17 mouse cellular contexts compared by ENCODE assay signal in genomic region chr3:103497696-103498095, GRCm38 (mm10).
A peak's percentile ranks its signal among the peaks of the same experiment; 100 is the strongest.
DNase-seq lines count a peak whose midpoint lies in the region; ATAC-seq and TF ChIP-seq lines count a peak whose summit lies in the region.
"Had no signal": no experiment of that assay in that cellular context is flagged by ENCODE, and none has a peak within 500 bp of the region (broad histone marks: within the 10 kb centered on the region; RNA-seq: fewer than 3 reads in every experiment).

No protein-coding gene starts in this region.

- no peak overlapping the region for H3K4me3 ChIP-seq in liver, adult 2 months (ENCODE audit: insufficient read depth, low read depth, low read length)
- no peak overlapping the region for H3K4me3 ChIP-seq in liver, postnatal 0 days (ENCODE audit: low read depth, low read length)
- H3K4me3 ChIP-seq in olfactory bulb, adult 2 months (ENCODE audit: insufficient read depth, low read depth, low read length), result no peak overlapping the region
- no peak overlapping the region for H3K4me3 ChIP-seq in layer of hippocampus, adult 2 months
- H3K4me3 ChIP-seq: embryonic facial prominence, embryonic 13.5 days; forebrain, embryonic 12.5 days; hindbrain, embryonic 12.5 days had no signal

- ATAC-seq in liver, postnatal 0 days, result no peak
- ATAC-seq: forebrain, embryonic 16.5 days; hindbrain, postnatal 0 days had no signal

- H3K9ac ChIP-seq in liver, adult 2 months (ENCODE audit: low read depth, low read length), result no peak overlapping the region
- H3K9ac ChIP-seq in liver, postnatal 0 days (replicated peaks), result no peak overlapping the region
- H3K9ac ChIP-seq: embryonic facial prominence, embryonic 13.5 days; forebrain, embryonic 12.5 days; hindbrain, embryonic 12.5 days had no signal

- no peak for TF ChIP-seq POLR2A in liver, adult 2 months (IDR thresholded peaks at IDR 0.05; ENCODE audit: extremely low read depth, insufficient read depth, low read length)
- no peak for TF ChIP-seq POLR2A in olfactory bulb, adult 2 months (IDR thresholded peaks at IDR 0.05; ENCODE audit: insufficient read depth, low read depth, low read length)

- no peak for TF ChIP-seq EP300 in liver, postnatal 0 days (IDR thresholded peaks at IDR 0.05; ENCODE audit: low read depth)

- no peak overlapping the region for H3K27ac ChIP-seq in liver, adult 2 months (replicated peaks; ENCODE audit: insufficient read depth, low read depth, low read length)
- H3K27ac ChIP-seq in liver, postnatal 0 days (ENCODE audit: low read depth), result no peak overlapping the region
- peak overlapping the region; percentile 71; the same call in 1 of the 2 replicates for H3K27ac ChIP-seq in olfactory bulb, adult 2 months (ENCODE audit: insufficient read depth, low read depth, low read length)
- no peak overlapping the region for H3K27ac ChIP-seq in layer of hippocampus, adult 2 months
- H3K27ac ChIP-seq: embryonic facial prominence, embryonic 13.5 days; forebrain, embryonic 12.5 days; hindbrain, embryonic 12.5 days; hindbrain, postnatal 0 days had no signal

- no peaks in the 10 kb centered on the region for H3K36me3 ChIP-seq in liver, adult 2 months (ENCODE audit: control insufficient read depth, insufficient read depth, low read length)
- H3K36me3 ChIP-seq in liver, postnatal 0 days (replicated peaks; ENCODE audit: insufficient read depth, low read length), result no peaks in the 10 kb centered on the region
- H3K36me3 ChIP-seq: embryonic facial prominence, embryonic 13.5 days; forebrain, embryonic 12.5 days; hindbrain, embryonic 12.5 days had no signal

- no peaks in the 10 kb centered on the region for H3K79me2 ChIP-seq in liver, adult 2 months (ENCODE audit: control insufficient read depth, insufficient read depth, low read length)

- no peaks in the 10 kb centered on the region for H3K4me1 ChIP-seq in liver, adult 2 months (ENCODE audit: control insufficient read depth, insufficient read depth, low read length)
- H3K4me1 ChIP-seq in liver, postnatal 0 days (ENCODE audit: insufficient read depth), result no peaks in the 10 kb centered on the region
- peaks cover 14% of the 10 kb centered on the region for H3K4me1 ChIP-seq in olfactory bulb, adult 2 months (ENCODE audit: control insufficient read depth, insufficient read depth, low read length)
- H3K4me1 ChIP-seq: embryonic facial prominence, embryonic 13.5 days; hindbrain, embryonic 12.5 days had no signal

- H3K4me2 ChIP-seq in liver, postnatal 0 days (ENCODE audit: low read depth, low read length), result no peak overlapping the region
- H3K4me2 ChIP-seq: embryonic facial prominence, embryonic 13.5 days; forebrain, embryonic 12.5 days; hindbrain, embryonic 12.5 days had no signal

- peak; percentile 7 for DNase-seq in liver, adult 2 months (ENCODE audit: extremely low read depth, low read depth, low spot score)
- DNase-seq in liver, postnatal 0 days, result no peak
- peak; percentile 49 for DNase-seq in adrenal gland, postnatal 10 days
- peak; percentile 36 to 46 for DNase-seq in adrenal gland, postnatal 36 days
- no peak for DNase-seq in thymus, postnatal 0 days (ENCODE audit: low spot score)
- no peak for DNase-seq in layer of hippocampus, adult 2 months (ENCODE audit: low spot score in 2 of 2)
- DNase-seq: cerebellum, adult 2 months; gastrocnemius, postnatal 14 days; heart, postnatal 10 days; heart, postnatal 4 days; kidney, adult 11 months had no signal

- no peaks in the 10 kb centered on the region for H3K9me3 ChIP-seq in liver, postnatal 0 days (ENCODE audit: low read length)
- H3K9me3 ChIP-seq: embryonic facial prominence, embryonic 13.5 days; forebrain, embryonic 12.5 days; hindbrain, embryonic 12.5 days had no signal

- no peak for TF ChIP-seq CTCF in liver, adult 2 months (IDR thresholded peaks at IDR 0.05; ENCODE audit: low read depth, low read length)
- TF ChIP-seq CTCF in liver, postnatal 0 days (IDR thresholded peaks at IDR 0.05; ENCODE audit: low read depth), result no peak
- no peak for TF ChIP-seq CTCF in olfactory bulb, adult 2 months (IDR thresholded peaks at IDR 0.05; ENCODE audit: insufficient read depth, low read depth, low read length)
- TF ChIP-seq CTCF in layer of hippocampus, adult 2 months (conservative IDR thresholded peaks at IDR 0.05), result no peak

- no peaks in the 10 kb centered on the region for H3K27me3 ChIP-seq in liver, adult 2 months (ENCODE audit: control insufficient read depth, insufficient read depth, low read length)
- H3K27me3 ChIP-seq in liver, postnatal 0 days (ENCODE audit: insufficient read depth, low read length), result no peaks in the 10 kb centered on the region
- H3K27me3 ChIP-seq: embryonic facial prominence, embryonic 13.5 days; forebrain, embryonic 12.5 days; hindbrain, embryonic 12.5 days had no signal

- WGBS in liver, adult 2 months, result 86% methylated on average over 3 of the region's 3 CpGs
- 74% methylated on average over 3 of the region's 3 CpGs for WGBS in liver, postnatal 0 days (ENCODE audit: insufficient replicate concordance)
- 80% methylated on average over 3 of the region's 3 CpGs for WGBS in olfactory bulb, adult 2 months

Comparison
In these comparisons a context has a peak if more than half of its experiments do, and no peak if none do; other contexts are left out.
1. DNase-seq: peak in liver, adult 2 months (single experiment), adrenal gland, postnatal 10 days (single experiment) and adrenal gland, postnatal 36 days (2 of 2); none in liver, postnatal 0 days (single experiment), thymus, postnatal 0 days (single experiment) and layer of hippocampus, adult 2 months (0 of 2).